Mouse (Mus musculus): ENCODE data around the gene Icam1.

The Icam1 gene

DNA sequence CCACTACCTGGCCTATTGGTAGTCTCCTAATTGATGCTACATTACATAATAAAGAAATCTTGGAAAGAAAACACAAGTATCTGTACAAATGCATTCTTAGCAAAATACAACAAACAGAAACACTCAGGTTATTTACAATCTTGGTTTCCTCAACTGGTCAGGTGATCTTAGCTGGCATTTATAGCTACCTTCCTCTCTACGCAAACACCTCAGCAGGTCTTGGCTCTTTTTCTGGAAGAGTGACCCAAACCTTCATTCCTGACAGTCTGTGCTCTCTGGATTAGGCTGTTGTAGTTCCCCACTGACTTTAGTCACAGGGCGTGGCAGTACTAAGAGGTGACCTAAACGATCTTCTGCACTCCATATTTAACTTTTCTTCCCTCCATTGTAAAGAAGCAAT lies 29.4 kb downstream of the Icam1 start:
- no peak for DNase-seq (ENCODE audit: low spot score)

DNA sequence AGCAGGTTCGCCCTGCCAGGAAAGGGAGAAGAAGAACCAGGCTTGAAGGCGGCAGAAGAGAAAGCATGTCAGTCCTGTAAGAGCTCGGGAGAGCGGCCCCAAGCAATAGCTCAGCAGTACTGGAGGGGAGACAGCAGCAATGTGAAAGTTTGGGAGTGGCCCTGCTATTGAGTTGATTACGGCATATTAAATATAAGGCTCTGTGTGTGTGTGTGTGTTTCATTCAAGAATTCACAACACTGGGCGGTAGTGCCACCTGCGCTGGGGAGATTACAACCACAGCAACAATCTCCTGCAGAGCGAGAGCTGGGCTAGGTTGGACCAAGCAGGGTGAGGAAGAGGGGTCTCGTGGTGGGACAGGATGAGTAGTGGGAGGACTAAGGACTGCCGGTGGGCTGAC lies 35.8 kb downstream of the Icam1 start:
- no peak for DNase-seq (ENCODE audit: low spot score)

DNA sequence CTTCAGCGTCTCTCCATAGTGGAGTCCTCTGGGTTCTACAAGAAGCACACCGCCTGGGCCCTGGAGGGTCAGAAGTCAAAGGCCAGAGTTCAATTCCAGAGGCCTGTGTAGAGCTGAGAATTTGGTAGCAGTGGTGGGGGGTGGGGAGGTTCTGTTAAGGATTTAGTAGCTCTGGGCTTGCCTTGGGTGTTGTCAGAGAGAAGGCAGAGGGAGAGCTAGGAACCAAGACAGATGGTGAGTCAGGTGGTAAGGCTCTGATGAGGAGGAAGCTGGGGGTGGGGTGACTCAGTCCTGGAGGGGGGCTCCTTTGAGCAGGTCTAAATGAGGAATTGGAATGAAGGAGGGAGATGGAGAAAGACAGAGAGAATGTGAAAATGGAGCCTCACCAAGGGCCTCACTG lies 47.1 kb downstream of the Icam1 start:
- DNase-seq (ENCODE audit: low spot score), result peak; percentile 49

DNA sequence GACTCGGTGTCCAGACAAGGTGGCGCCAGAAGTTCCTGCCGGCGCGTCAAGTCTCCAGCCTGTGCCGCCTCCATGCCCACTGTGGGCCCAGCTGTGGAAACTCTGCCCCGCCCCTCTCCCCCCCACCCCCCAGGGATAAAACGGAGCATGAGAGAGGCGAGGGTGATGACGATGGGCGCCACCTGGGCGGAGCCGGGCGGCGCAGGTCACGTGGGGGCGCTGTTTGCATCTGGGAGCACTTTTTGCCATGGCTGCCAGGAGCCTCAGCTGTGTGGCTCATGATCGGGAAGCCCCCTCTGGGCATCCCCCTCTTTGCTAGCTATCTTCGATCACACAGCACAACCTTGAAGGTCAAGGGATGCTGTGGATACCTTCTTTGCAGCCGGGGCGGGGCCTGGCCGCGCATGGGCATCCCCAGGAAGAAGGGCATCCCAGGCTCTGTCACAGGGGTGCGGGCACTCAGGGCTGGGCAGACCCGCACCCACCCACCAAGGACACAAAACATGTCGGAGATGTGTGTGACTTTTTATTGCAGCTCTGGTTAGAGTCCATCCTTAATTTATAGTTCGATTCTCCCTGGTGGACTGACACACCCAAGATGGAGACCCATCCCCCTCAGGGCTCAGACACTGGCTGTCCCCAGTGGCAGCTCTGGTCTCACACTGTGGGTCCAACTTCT lies 51.4 kb downstream of the Icam1 start, which contains the start of gene Zglp1:
Gene Zglp1 (minus strand): TSS at position 88 of the 679 bp plus-strand sequence.
- no peak for DNase-seq (ENCODE audit: low spot score)

DNA sequence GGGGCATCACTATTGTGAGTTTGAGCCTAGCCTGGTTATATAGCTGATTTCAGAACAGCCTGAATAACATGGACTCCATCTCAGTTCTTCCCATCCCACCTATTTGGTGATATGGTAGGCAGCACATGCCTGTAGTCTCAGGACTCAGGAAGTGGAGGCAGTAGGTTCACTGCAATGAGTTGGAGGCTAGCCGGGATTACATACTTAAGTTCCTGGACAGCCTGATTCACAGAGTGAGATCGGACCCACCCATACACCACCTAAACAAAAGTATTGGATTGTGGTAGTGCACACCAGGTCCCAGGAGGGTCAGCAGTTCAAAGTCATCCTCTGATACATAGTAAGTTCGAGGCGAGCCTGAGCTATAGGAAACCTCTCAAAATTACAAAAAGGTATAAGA lies 56.9 kb downstream of the Icam1 start:
- no peak for DNase-seq (ENCODE audit: low spot score)

DNA sequence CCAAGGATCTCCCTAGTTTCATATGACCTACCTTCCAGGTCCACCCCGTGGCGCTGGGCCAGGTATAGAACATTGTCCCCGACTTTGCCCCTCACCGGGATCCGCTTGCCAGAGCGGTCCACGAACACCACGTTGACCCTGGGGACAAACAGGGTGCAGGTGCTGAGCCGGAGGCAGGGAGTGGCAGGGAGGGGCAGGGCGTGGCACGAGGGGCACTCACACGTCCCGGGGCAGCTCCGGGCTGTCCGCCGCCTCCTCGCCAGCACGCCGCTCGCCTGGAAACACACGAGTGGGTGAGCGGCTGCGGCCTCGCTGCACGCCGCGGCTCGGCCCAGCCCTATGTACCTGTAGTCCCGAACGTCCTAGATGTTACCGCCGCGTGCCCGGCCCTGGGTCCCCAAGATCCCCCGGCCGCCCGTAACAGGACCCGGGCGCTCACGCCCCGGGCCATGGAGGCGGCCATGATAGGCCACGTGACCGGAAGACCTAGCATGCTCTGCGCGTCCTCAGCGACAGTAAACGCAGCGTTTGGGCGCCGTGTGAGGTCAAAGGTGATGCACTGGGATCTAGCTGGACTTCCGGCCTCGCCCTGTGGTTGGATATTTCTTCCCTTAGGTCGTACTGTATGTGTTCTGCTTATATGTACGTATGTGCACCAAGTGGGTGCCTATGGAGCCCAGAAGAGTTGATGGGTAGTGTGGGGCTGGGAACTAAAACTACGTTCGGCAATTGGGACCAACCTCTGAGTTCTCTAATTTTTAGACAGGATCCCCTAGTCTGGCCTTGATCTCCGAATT lies 57.5 kb downstream of the Icam1 start, which contains the start of the genes Gm49373 and Fdx1l:
Gene Gm49373 (minus strand): TSS at position 53 of the 797 bp plus-strand sequence.
Gene Fdx1l (minus strand): TSS at position 571 of the 797 bp plus-strand sequence.
- peak; percentile 89 for DNase-seq (ENCODE audit: low spot score)

DNA sequence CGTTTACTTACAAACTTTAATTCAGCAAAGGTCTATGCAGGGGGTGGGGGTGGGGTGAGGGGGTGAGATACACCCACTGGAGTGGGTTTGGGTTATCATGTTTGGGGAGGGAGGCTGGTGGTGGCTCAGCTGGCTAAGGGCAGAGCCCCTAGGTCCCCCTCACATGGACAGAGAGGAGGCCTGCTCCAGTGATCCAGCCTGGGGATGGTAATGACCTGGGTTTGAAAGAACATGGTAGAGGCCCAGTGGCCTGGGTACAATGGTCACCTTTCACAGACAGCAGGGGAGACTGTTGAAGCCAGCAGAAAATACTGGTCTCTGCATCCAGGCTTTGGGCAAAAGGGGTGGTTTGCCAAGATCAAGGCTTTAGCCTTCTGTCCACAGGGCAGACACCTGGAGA lies 58.4 kb downstream of the Icam1 start:
- no peak for DNase-seq (ENCODE audit: low spot score)

DNA sequence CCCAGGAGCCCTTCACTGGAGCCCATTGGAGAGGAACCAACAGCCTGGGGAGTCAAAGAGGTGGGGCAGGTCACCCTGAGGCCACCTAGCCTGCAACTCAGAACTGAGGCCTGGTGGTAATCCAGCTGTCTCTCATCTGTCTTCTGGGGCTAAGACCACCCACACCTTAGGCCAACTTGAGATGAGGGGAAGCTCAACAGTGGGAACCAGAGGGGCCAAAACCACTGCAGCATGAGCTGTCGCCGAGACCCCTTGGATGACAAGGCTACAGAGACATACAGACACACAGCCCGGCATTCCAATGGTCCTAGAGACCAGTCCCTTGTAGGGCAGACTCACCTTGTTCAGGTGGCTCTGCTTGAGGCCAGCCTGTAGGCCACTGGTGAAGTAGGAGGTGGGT lies 59.8 kb downstream of the Icam1 start:
- no peak for DNase-seq (ENCODE audit: low spot score)

Data from left cerebral cortex, adult 11 months (tissue).